In genomic region chr6:91146443-91147151, GRCm38 (mm10) we compare ENCODE assay signal across 10 mouse cellular contexts. TPM values are rescaled to one million over a fixed set of nuclear protein-coding genes. Genes with fewer than 3 reads are reported as not detected.
DNase-seq lines count a peak whose midpoint lies in the region; ATAC-seq lines count a peak whose summit lies in the region.
"Had no signal": no experiment of that assay in that cellular context is flagged by ENCODE, and none has a peak within 500 bp of the region (broad histone marks: within the 10 kb centered on the region; RNA-seq: fewer than 3 reads in every experiment).

No protein-coding gene starts in this region.

- H3K27me3 ChIP-seq in forebrain, embryonic 11.5 days (ENCODE audit: control insufficient read depth, insufficient read depth, low read length): no peaks in the 10 kb centered on the region
- H3K27me3 ChIP-seq in hindbrain, embryonic 16.5 days (replicated peaks; ENCODE audit: control insufficient read depth, insufficient read depth, low read length): no peaks in the 10 kb centered on the region

- peak overlapping the region; percentile 81 for H3K27ac ChIP-seq in forebrain, embryonic 11.5 days (ENCODE audit: low read depth, low read length)
- peak overlapping the region; percentile 85 for H3K27ac ChIP-seq in hindbrain, embryonic 16.5 days (ENCODE audit: low read depth, low read length)

- peak; percentile 66 for DNase-seq in left cerebral cortex, postnatal 4 days
- no peak for DNase-seq in left cerebral cortex, adult 9 months (ENCODE audit: low spot score in 2 of 2)
- DNase-seq in forebrain, embryonic 11.5 days (ENCODE audit: low spot score): peak; percentile 64
- DNase-seq in retina, embryonic 14.5 days (ENCODE audit: low spot score): peak; percentile 63
- DNase-seq in spleen, adult 18-20 months: no peak
- DNase-seq: adrenal gland, postnatal 10 days; thymus, postnatal 36 days had no signal

- intact Hi-C loops in left cerebral cortex, postnatal 4 days (cut with DNase I): loop anchor here (10.0 kb wide), 1 partner anchor 322 kb away; no protein-coding TSS in a partner anchor

- 20% methylated on average over 5 of the region's 5 CpGs for WGBS in forebrain, embryonic 11.5 days
- 6% methylated on average over 5 of the region's 5 CpGs for WGBS in hindbrain, embryonic 16.5 days

- peaks cover 7% of the 10 kb centered on the region; the same call in 1 of the 2 replicates for H3K4me1 ChIP-seq in forebrain, embryonic 11.5 days (replicated peaks; ENCODE audit: control insufficient read depth, insufficient read depth, low read length)
- H3K4me1 ChIP-seq in hindbrain, embryonic 16.5 days (ENCODE audit: control insufficient read depth, insufficient read depth, low read depth, low read length): peaks cover 17% of the 10 kb centered on the region

- no peaks in the 10 kb centered on the region for H3K36me3 ChIP-seq in forebrain, embryonic 11.5 days (ENCODE audit: control insufficient read depth, insufficient read depth, low read length)
- no peaks in the 10 kb centered on the region for H3K36me3 ChIP-seq in hindbrain, embryonic 16.5 days (ENCODE audit: control insufficient read depth, insufficient read depth, low read length)
- H3K36me3 ChIP-seq: G1E had no signal

- no peak overlapping the region for H3K4me3 ChIP-seq in forebrain, embryonic 11.5 days (ENCODE audit: low read depth, low read length)
- H3K4me3 ChIP-seq in hindbrain, embryonic 16.5 days (ENCODE audit: low read length): no peak overlapping the region

- peak overlapping the region; percentile 24; the same call in 1 of the 2 replicates for H3K9ac ChIP-seq in forebrain, embryonic 11.5 days (ENCODE audit: low read length)
- peak overlapping the region; percentile 4 for H3K9ac ChIP-seq in hindbrain, embryonic 16.5 days (ENCODE audit: low read depth, low read length)

- H3K4me2 ChIP-seq in forebrain, embryonic 11.5 days (ENCODE audit: low read depth, low read length, severe bottlenecking): no peak overlapping the region
- no peak overlapping the region for H3K4me2 ChIP-seq in hindbrain, embryonic 16.5 days (ENCODE audit: low read length)

- ATAC-seq in forebrain, embryonic 11.5 days (replicated peaks; ENCODE audit: low FRiP score): peak; percentile 88
- peak; percentile 84 for ATAC-seq in hindbrain, embryonic 16.5 days
- no peak for ATAC-seq in activated CD4-positive, CD25-positive, alpha-beta regulatory T cell, adult 4 months

- H3K9me3 ChIP-seq in forebrain, embryonic 11.5 days (ENCODE audit: control insufficient read depth, low read length): no peaks in the 10 kb centered on the region
- no peaks in the 10 kb centered on the region for H3K9me3 ChIP-seq in hindbrain, embryonic 16.5 days (ENCODE audit: control insufficient read depth, low read length)
- H3K9me3 ChIP-seq: G1E had no signal

RNA-seq across cellular contexts. Expression of gene Hdac11, which starts 9.9 kb away (rescaled TPM):
- total RNA-seq in left cerebral cortex, postnatal 4 days (2021): 10 to 100 TPM; 67.9 to 78.2 TPM
- 12.5 and 14.5 TPM in 2 replicates for polyA plus RNA-seq in forebrain, embryonic 11.5 days (2014; fragmentation: Nextera tagmentation; extraction: Ambion mirVana)
- polyA plus RNA-seq in hindbrain, embryonic 16.5 days (2015; fragmentation: Nextera tagmentation; extraction: Ambion mirVana): 50.1 and 53.5 TPM in 2 replicates
- 1 to 10 TPM in 1 of 2 experiments, under 1 TPM in 1; 0.54 to 1.3 TPM for polyA plus RNA-seq in activated CD4-positive, CD25-positive, alpha-beta regulatory T cell, adult 4 months (2017; shearing (Covaris generic))

RNA-seq across cellular contexts. Expression of gene Nup210, which starts 30.0 kb away (rescaled TPM):
- total RNA-seq in left cerebral cortex, postnatal 4 days (2021): 10 to 100 TPM; 43.6 to 49.4 TPM
- 31.9 and 37.4 TPM in 2 replicates for polyA plus RNA-seq in forebrain, embryonic 11.5 days (2014; fragmentation: Nextera tagmentation; extraction: Ambion mirVana)
- 15.0 and 21.2 TPM in 2 replicates for polyA plus RNA-seq in hindbrain, embryonic 16.5 days (2015; fragmentation: Nextera tagmentation; extraction: Ambion mirVana)
- polyA plus RNA-seq in activated CD4-positive, CD25-positive, alpha-beta regulatory T cell, adult 4 months (2017; shearing (Covaris generic)): 10 to 100 TPM; 61.6 to 82.1 TPM

Comparison
In these comparisons a context has a peak if more than half of its experiments do, and no peak if none do; other contexts are left out.
1. DNase-seq: peak in left cerebral cortex, postnatal 4 days (single experiment), forebrain, embryonic 11.5 days (single experiment) and retina, embryonic 14.5 days (single experiment); none in left cerebral cortex, adult 9 months (0 of 2) and spleen, adult 18-20 months (0 of 2).